Mouse (Mus musculus): Measurements from ENCODE around the gene Cwc27. TPM values are rescaled to one million over a fixed set of nuclear protein-coding genes. Genes with fewer than 3 reads are reported as not detected.

The Cwc27 gene
- polyA plus RNA-seq, 1 experiment, result 5.1 TPM

GRCm38 (mm10) chr13:104727681-104728080, 89.3 kb downstream of the Cwc27 start:
- no peaks in the 10 kb centered on the region for H3K79me2 ChIP-seq (ENCODE audit: control insufficient read depth, insufficient read depth)
- no peaks in the 10 kb centered on the region for H3K79me3 ChIP-seq (ENCODE audit: low read depth)
- TF ChIP-seq USF1 (IDR thresholded peaks at IDR 0.05; ENCODE audit: low read depth) (no peak), MAX (IDR thresholded peaks at IDR 0.05) (no peak), FOSL1 (IDR thresholded peaks at IDR 0.05; ENCODE audit: insufficient read depth, low read length, poor library complexity, severe bottlenecking) (no peak), CEBPB (IDR thresholded peaks at IDR 0.05; ENCODE audit: low read depth) (no peak), MYOD1 (IDR thresholded peaks at IDR 0.05; ENCODE audit: control insufficient read depth, insufficient read length, low read depth) (no peak), MYOG (IDR thresholded peaks at IDR 0.05; ENCODE audit: control insufficient read depth, extremely low read depth, insufficient read length) (no peak), CTCF (IDR thresholded peaks at IDR 0.05; ENCODE audit: control insufficient read depth, insufficient read depth, insufficient read length) (no peak)
- H3K27me3 ChIP-seq (ENCODE audit: control insufficient read depth, insufficient read depth, insufficient read length), result no peaks in the 10 kb centered on the region
- H3ac ChIP-seq (ENCODE audit: control insufficient read depth, insufficient read length, low read depth), result no peak overlapping the region
- H3K4me3 ChIP-seq (ENCODE audit: insufficient read depth, poor library complexity, severe bottlenecking), result no peak overlapping the region
- peaks cover 4% of the 10 kb centered on the region for H3K36me3 ChIP-seq (ENCODE audit: control insufficient read depth, insufficient read depth)

- no peaks in the 10 kb centered on the region for H3K79me2 ChIP-seq (ENCODE audit: control insufficient read depth, insufficient read depth)
- H3K27me3 ChIP-seq (ENCODE audit: control insufficient read depth, insufficient read depth, insufficient read length), result no peaks in the 10 kb centered on the region
- no peaks in the 10 kb centered on the region for H3K79me3 ChIP-seq (ENCODE audit: low read depth)
- no peak overlapping the region for H3ac ChIP-seq (ENCODE audit: control insufficient read depth, insufficient read length, low read depth)
- H3K36me3 ChIP-seq (ENCODE audit: control insufficient read depth, insufficient read depth), result no peaks in the 10 kb centered on the region
- no peak overlapping the region for H3K4me3 ChIP-seq (ENCODE audit: insufficient read depth, poor library complexity, severe bottlenecking)
- TF ChIP-seq MAX (IDR thresholded peaks at IDR 0.05) (no peak), MYOD1 (IDR thresholded peaks at IDR 0.05; ENCODE audit: control insufficient read depth, insufficient read length, low read depth) (no peak), CEBPB (IDR thresholded peaks at IDR 0.05; ENCODE audit: low read depth) (no peak), CTCF (IDR thresholded peaks at IDR 0.05; ENCODE audit: control insufficient read depth, insufficient read depth, insufficient read length) (no peak), MYOG (IDR thresholded peaks at IDR 0.05; ENCODE audit: control insufficient read depth, extremely low read depth, insufficient read length) (no peak), FOSL1 (IDR thresholded peaks at IDR 0.05; ENCODE audit: insufficient read depth, low read length, poor library complexity, severe bottlenecking) (no peak), USF1 (IDR thresholded peaks at IDR 0.05; ENCODE audit: low read depth) (no peak)
Observed at GRCm38 (mm10) chr13:104720133-104720532, 96.8 kb downstream of the Cwc27 start.

- no peaks in the 10 kb centered on the region for H3K27me3 ChIP-seq (ENCODE audit: control insufficient read depth, insufficient read depth, insufficient read length)
- no peak overlapping the region for H3K4me3 ChIP-seq (ENCODE audit: insufficient read depth, poor library complexity, severe bottlenecking)
- no peak for TF ChIP-seq FOSL1 (IDR thresholded peaks at IDR 0.05; ENCODE audit: insufficient read depth, low read length, poor library complexity, severe bottlenecking)
- no peak for TF ChIP-seq MYOD1 (IDR thresholded peaks at IDR 0.05; ENCODE audit: control insufficient read depth, insufficient read length, low read depth)
- no peak for TF ChIP-seq MYOG (IDR thresholded peaks at IDR 0.05; ENCODE audit: control insufficient read depth, extremely low read depth, insufficient read length)
- TF ChIP-seq CEBPB (IDR thresholded peaks at IDR 0.05; ENCODE audit: low read depth), result no peak
- no peak for TF ChIP-seq MAX (IDR thresholded peaks at IDR 0.05)
- no peak for TF ChIP-seq CTCF (IDR thresholded peaks at IDR 0.05; ENCODE audit: control insufficient read depth, insufficient read depth, insufficient read length)
- no peak for TF ChIP-seq USF1 (IDR thresholded peaks at IDR 0.05; ENCODE audit: low read depth)
- H3K36me3 ChIP-seq (ENCODE audit: control insufficient read depth, insufficient read depth), result no peaks in the 10 kb centered on the region
- no peak overlapping the region for H3ac ChIP-seq (ENCODE audit: control insufficient read depth, insufficient read length, low read depth)
- H3K79me2 ChIP-seq (ENCODE audit: control insufficient read depth, insufficient read depth), result no peaks in the 10 kb centered on the region
- no peaks in the 10 kb centered on the region for H3K79me3 ChIP-seq (ENCODE audit: low read depth)
Observed at GRCm38 (mm10) chr13:104694612-104695355, 122.2 kb downstream of the Cwc27 start.

- H3ac ChIP-seq (ENCODE audit: control insufficient read depth, insufficient read length, low read depth), result no peak overlapping the region
- H3K27me3 ChIP-seq (ENCODE audit: control insufficient read depth, insufficient read depth, insufficient read length), result no peaks in the 10 kb centered on the region
- no peak overlapping the region for H3K4me3 ChIP-seq (ENCODE audit: insufficient read depth, poor library complexity, severe bottlenecking)
- no peaks in the 10 kb centered on the region for H3K79me2 ChIP-seq (ENCODE audit: control insufficient read depth, insufficient read depth)
- H3K36me3 ChIP-seq (ENCODE audit: control insufficient read depth, insufficient read depth), result no peaks in the 10 kb centered on the region
- TF ChIP-seq CTCF (IDR thresholded peaks at IDR 0.05; ENCODE audit: control insufficient read depth, insufficient read depth, insufficient read length), result no peak
- no peak for TF ChIP-seq FOSL1 (IDR thresholded peaks at IDR 0.05; ENCODE audit: insufficient read depth, low read length, poor library complexity, severe bottlenecking)
- TF ChIP-seq CEBPB (IDR thresholded peaks at IDR 0.05; ENCODE audit: low read depth), result no peak
- no peak for TF ChIP-seq MYOG (IDR thresholded peaks at IDR 0.05; ENCODE audit: control insufficient read depth, extremely low read depth, insufficient read length)
- no peak for TF ChIP-seq USF1 (IDR thresholded peaks at IDR 0.05; ENCODE audit: low read depth)
- no peak for TF ChIP-seq MYOD1 (IDR thresholded peaks at IDR 0.05; ENCODE audit: control insufficient read depth, insufficient read length, low read depth)
- no peak for TF ChIP-seq MAX (IDR thresholded peaks at IDR 0.05)
- H3K79me3 ChIP-seq (ENCODE audit: low read depth), result no peaks in the 10 kb centered on the region
Observed at GRCm38 (mm10) chr13:104692710-104693109, 124.2 kb downstream of the Cwc27 start.

GRCm38 (mm10) chr13:104685537-104685936, 131.4 kb downstream of the Cwc27 start:
- Histone ChIP-seq H3K79me3 (ENCODE audit: low read depth) (no peaks in the 10 kb centered on the region), H3K4me3 (ENCODE audit: insufficient read depth, poor library complexity, severe bottlenecking) (no peak overlapping the region), H3K79me2 (ENCODE audit: control insufficient read depth, insufficient read depth) (no peaks in the 10 kb centered on the region), H3K27me3 (ENCODE audit: control insufficient read depth, insufficient read depth, insufficient read length) (no peaks in the 10 kb centered on the region), H3K36me3 (ENCODE audit: control insufficient read depth, insufficient read depth) (no peaks in the 10 kb centered on the region), H3ac (ENCODE audit: control insufficient read depth, insufficient read length, low read depth) (no peak overlapping the region)
- TF ChIP-seq CTCF (IDR thresholded peaks at IDR 0.05; ENCODE audit: control insufficient read depth, insufficient read depth, insufficient read length) (no peak), MAX (IDR thresholded peaks at IDR 0.05) (no peak), MYOD1 (IDR thresholded peaks at IDR 0.05; ENCODE audit: control insufficient read depth, insufficient read length, low read depth) (no peak), FOSL1 (IDR thresholded peaks at IDR 0.05; ENCODE audit: insufficient read depth, low read length, poor library complexity, severe bottlenecking) (no peak), CEBPB (IDR thresholded peaks at IDR 0.05; ENCODE audit: low read depth) (no peak), USF1 (IDR thresholded peaks at IDR 0.05; ENCODE audit: low read depth) (no peak), MYOG (IDR thresholded peaks at IDR 0.05; ENCODE audit: control insufficient read depth, extremely low read depth, insufficient read length) (no peak)

All from C2C12 (cell line).